Mouse (Mus musculus): ENCODE measurements around the gene Bckdha. TPM values are rescaled to one million over a fixed set of nuclear protein-coding genes. Genes with fewer than 3 reads are reported as not detected.

Gene Bckdha
- polyA plus RNA-seq, 1 experiment from 2014 or later = 48.7 TPM

DNA sequence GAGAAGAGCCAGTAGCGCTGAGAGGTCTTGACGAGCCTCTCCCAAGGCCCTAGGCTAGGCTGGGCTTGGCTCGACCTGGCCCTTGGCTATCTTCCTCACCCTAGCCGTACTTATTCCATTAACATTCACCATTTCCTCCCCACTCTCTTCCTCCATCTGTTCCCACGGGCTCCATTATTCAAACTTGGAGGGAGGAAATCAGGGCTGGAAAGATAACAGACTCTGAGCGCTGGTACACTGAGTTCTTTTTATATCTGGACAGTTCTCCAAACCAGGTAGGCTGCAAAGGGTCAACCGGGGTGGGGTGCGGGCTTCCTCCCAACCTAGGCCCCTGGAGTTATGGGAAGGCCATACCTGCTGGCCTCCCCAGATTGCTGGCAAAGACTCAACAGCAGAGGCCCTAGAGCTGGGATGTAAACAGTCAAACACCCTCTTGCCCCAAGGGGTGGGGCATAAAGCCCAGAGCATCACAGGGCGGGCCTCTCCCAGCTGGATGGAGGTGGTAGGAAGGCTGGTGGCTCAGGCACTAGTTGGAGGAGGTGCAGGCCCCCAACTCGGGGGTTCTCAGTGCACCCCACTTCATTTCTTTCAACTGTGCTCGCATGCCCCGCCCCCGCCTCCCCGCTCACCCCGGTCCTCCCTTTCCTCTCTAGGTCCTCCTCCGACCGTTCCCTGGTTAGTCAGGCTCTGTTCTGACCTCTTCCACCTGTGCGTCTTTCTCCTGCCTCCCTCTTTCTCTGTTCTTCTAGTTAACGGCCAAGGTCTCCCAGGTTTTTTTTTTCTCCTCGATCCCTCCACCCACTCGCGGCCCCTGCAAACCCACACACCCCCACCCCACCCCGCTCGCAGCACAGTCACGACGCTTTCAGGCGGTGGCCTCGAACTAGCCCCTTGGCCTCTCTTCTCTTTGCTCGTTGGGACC, 32.0 kb downstream of the Bckdha start, which contains the start of gene B3gnt8:
Gene B3gnt8 (plus strand): TSS at position 146 of the 922 bp plus-strand sequence.
- Histone ChIP-seq H3K4me2 (ENCODE audit: low read length) (peak within 1 kb of the TSS; percentile 73), H3K27ac (ENCODE audit: low read depth) (peak within 1 kb of the TSS; percentile 75), H3K27me3 (replicated peaks; ENCODE audit: control insufficient read depth, insufficient read depth, low read length) (no peaks in the 10 kb centered on the region), H3K4me3 (ENCODE audit: low read depth, low read length) (peak within 1 kb of the TSS; percentile 45), H3K9ac (ENCODE audit: low read length) (peak within 1 kb of the TSS; percentile 51), H3K4me1 (replicated peaks; ENCODE audit: control insufficient read depth, insufficient read depth, low read length) (peaks cover 15% of the 10 kb centered on the region), H3K36me3 (ENCODE audit: control insufficient read depth, insufficient read depth, low read length) (peaks cover 45% of the 10 kb centered on the region), H3K9me3 (ENCODE audit: control insufficient read depth, low read length) (no peaks in the 10 kb centered on the region)
- no peak for DNase-seq (ENCODE audit: low spot score)
- ATAC-seq (replicated peaks; ENCODE audit: low FRiP score, low TSS enrichment, low read depth) = peak; percentile 30; the same call in 1 of the 2 replicates
- 13% methylated on average over 28 of the region's 29 CpGs for WGBS

DNA sequence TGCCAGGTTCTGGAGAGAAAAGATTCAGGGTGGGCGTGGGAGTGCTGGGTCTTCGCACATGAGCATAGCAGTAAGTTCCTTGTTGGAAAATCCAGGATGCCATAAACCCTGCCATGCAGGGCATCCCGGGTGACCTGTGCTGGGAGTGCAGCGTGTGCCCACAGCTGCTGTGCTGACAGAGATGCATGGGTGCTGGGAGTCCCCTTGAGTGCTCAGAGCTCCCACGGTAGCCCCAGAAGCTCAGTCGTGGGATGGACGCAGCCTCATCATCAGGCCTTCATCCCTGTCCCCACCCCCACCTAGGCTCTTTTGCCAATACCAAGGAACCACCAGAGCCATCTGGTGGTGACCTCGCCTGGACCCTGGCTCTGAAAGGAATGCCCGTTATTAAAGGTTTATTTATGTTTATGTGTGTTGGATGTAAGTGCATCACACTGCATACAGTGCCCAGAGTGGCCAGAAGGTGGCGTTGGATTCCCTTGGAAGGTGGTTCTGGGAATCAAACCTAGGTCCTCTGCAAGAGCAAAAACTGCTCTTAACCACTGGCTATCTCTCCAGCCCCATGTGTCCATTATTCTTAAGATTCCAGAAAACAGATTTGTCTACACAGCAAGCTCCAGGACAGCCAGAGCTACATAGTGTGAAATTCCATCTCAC, 33.1 kb downstream of the Bckdha start:
- DNase-seq (ENCODE audit: low spot score) = peak; percentile 62
- 81% methylated on average over 10 of the region's 10 CpGs for WGBS
- no peak overlapping the region for H3K27ac ChIP-seq (ENCODE audit: low read depth)

GRCm38 (mm10) chr7:25624851-25625250, 33.9 kb downstream of the Bckdha start:
- 64% methylated on average over 5 of the region's 5 CpGs for WGBS
- Histone ChIP-seq H3K27me3 (replicated peaks; ENCODE audit: control insufficient read depth, insufficient read depth, low read length) (no peaks in the 10 kb centered on the region), H3K9me3 (ENCODE audit: control insufficient read depth, low read length) (no peaks in the 10 kb centered on the region), H3K4me2 (ENCODE audit: low read length) (no peak overlapping the region), H3K9ac (ENCODE audit: low read length) (no peak overlapping the region), H3K27ac (ENCODE audit: low read depth) (no peak overlapping the region), H3K4me3 (ENCODE audit: low read depth, low read length) (no peak overlapping the region), H3K4me1 (replicated peaks; ENCODE audit: control insufficient read depth, insufficient read depth, low read length) (peaks cover 17% of the 10 kb centered on the region), H3K36me3 (ENCODE audit: control insufficient read depth, insufficient read depth, low read length) (peaks cover 39% of the 10 kb centered on the region)
- DNase-seq (ENCODE audit: low spot score) = no peak
- no peak for ATAC-seq (replicated peaks; ENCODE audit: low FRiP score, low TSS enrichment, low read depth)

More for the DNA sequence above, 33.1 kb downstream of the Bckdha start:
- Histone ChIP-seq H3K36me3 (ENCODE audit: control insufficient read depth, insufficient read depth, low read length) (peaks cover 47% of the 10 kb centered on the region), H3K9ac (ENCODE audit: low read length) (no peak overlapping the region), H3K9me3 (ENCODE audit: control insufficient read depth, low read length) (no peaks in the 10 kb centered on the region), H3K4me2 (ENCODE audit: low read length) (no peak overlapping the region), H3K4me1 (replicated peaks; ENCODE audit: control insufficient read depth, insufficient read depth, low read length) (peaks cover 15% of the 10 kb centered on the region), H3K4me3 (ENCODE audit: low read depth, low read length) (no peak overlapping the region), H3K27me3 (replicated peaks; ENCODE audit: control insufficient read depth, insufficient read depth, low read length) (no peaks in the 10 kb centered on the region)
- no peak for ATAC-seq (replicated peaks; ENCODE audit: low FRiP score, low TSS enrichment, low read depth)

GRCm38 (mm10) chr7:25623857-25624370, 34.9 kb downstream of the Bckdha start:
- WGBS = 91% methylated on average over 11 of the region's 11 CpGs
- Histone ChIP-seq H3K9me3 (ENCODE audit: control insufficient read depth, low read length) (no peaks in the 10 kb centered on the region), H3K4me2 (ENCODE audit: low read length) (no peak overlapping the region), H3K4me1 (replicated peaks; ENCODE audit: control insufficient read depth, insufficient read depth, low read length) (peaks cover 20% of the 10 kb centered on the region), H3K4me3 (ENCODE audit: low read depth, low read length) (no peak overlapping the region), H3K36me3 (ENCODE audit: control insufficient read depth, insufficient read depth, low read length) (peaks cover 38% of the 10 kb centered on the region), H3K27me3 (replicated peaks; ENCODE audit: control insufficient read depth, insufficient read depth, low read length) (no peaks in the 10 kb centered on the region), H3K9ac (ENCODE audit: low read length) (no peak overlapping the region), H3K27ac (ENCODE audit: low read depth) (no peak overlapping the region)
- DNase-seq (ENCODE audit: low spot score) = no peak
- no peak for ATAC-seq (replicated peaks; ENCODE audit: low FRiP score, low TSS enrichment, low read depth)

DNA sequence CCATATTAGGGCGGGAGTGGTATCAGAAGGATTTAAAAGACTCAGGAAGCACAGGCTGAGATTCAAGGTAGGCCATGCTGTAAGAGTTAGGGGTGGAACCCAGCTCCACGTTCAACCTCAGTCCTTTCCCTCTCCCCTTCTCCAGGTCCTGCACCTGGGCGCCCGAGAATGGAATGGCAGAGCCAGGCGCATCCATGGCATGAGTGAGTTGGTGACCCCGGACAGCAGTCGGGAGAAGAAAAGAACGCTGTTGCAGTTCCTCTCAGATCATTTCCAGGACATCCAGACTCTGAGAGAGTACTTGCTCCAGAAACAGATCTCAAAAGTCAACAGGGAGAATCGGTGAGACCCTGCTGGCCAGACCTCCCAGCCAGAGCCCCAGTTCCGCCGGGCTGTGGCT, 38.0 kb downstream of the Bckdha start:
- H3K4me2 ChIP-seq (ENCODE audit: low read length) = no peak overlapping the region
- H3K27me3 ChIP-seq (replicated peaks; ENCODE audit: control insufficient read depth, insufficient read depth, low read length) = no peaks in the 10 kb centered on the region
- H3K27ac ChIP-seq (ENCODE audit: low read depth) = no peak overlapping the region
- H3K36me3 ChIP-seq (ENCODE audit: control insufficient read depth, insufficient read depth, low read length) = peaks cover 38% of the 10 kb centered on the region
- ATAC-seq (replicated peaks; ENCODE audit: low FRiP score, low TSS enrichment, low read depth) = no peak
- 92% methylated on average over 11 of the region's 11 CpGs for WGBS
- no peak for DNase-seq (ENCODE audit: low spot score)
- H3K9ac ChIP-seq (ENCODE audit: low read length) = no peak overlapping the region
- no peaks in the 10 kb centered on the region for H3K9me3 ChIP-seq (ENCODE audit: control insufficient read depth, low read length)
- H3K4me1 ChIP-seq (replicated peaks; ENCODE audit: control insufficient read depth, insufficient read depth, low read length) = peaks cover 5% of the 10 kb centered on the region
- H3K4me3 ChIP-seq (ENCODE audit: low read depth, low read length) = no peak overlapping the region

- no peak for DNase-seq (ENCODE audit: low spot score)
- Histone ChIP-seq H3K9ac (ENCODE audit: low read length) (no peak overlapping the region), H3K9me3 (ENCODE audit: control insufficient read depth, low read length) (no peaks in the 10 kb centered on the region), H3K4me3 (ENCODE audit: low read depth, low read length) (peak overlapping the region; percentile 51), H3K4me1 (replicated peaks; ENCODE audit: control insufficient read depth, insufficient read depth, low read length) (peaks cover 5% of the 10 kb centered on the region), H3K4me2 (ENCODE audit: low read length) (peak overlapping the region; percentile 73), H3K27ac (ENCODE audit: low read depth) (no peak overlapping the region), H3K36me3 (ENCODE audit: control insufficient read depth, insufficient read depth, low read length) (peaks cover 34% of the 10 kb centered on the region), H3K27me3 (replicated peaks; ENCODE audit: control insufficient read depth, insufficient read depth, low read length) (no peaks in the 10 kb centered on the region)
- no peak for ATAC-seq (replicated peaks; ENCODE audit: low FRiP score, low TSS enrichment, low read depth)
- 88% methylated on average over 5 of the region's 5 CpGs for WGBS
Measured at GRCm38 (mm10) chr7:25620101-25620500, 38.7 kb downstream of the Bckdha start.

DNA sequence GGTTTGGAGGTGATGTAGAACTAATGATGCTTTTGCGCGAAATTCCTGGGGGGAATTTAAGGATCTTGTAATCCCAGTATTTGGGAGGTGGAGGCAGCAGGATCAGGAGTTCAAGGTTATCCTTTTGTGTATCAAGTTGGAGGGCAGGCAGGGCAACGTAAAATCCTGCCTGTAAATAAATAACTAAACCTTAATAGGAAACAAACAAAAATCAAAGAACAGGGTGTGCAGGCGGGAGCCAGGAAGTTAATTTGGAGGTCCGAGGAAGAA, 39.1 kb downstream of the Bckdha start:
- no peak for DNase-seq (ENCODE audit: low spot score)
- H3K36me3 ChIP-seq (ENCODE audit: control insufficient read depth, insufficient read depth, low read length) = peaks cover 30% of the 10 kb centered on the region

GRCm38 (mm10) chr7:25618865-25619721, 39.7 kb downstream of the Bckdha start, which contains the start of gene Dmac2:
Gene Dmac2, plus strand, starts transcription at chr7:25619414.
- WGBS = 2% methylated on average over 53 of the region's 53 CpGs
- peak within 1 kb of the TSS; percentile 51 for H3K4me3 ChIP-seq (ENCODE audit: low read depth, low read length)
- peak; percentile 93 for ATAC-seq (replicated peaks; ENCODE audit: low FRiP score, low TSS enrichment, low read depth)

More for the DNA sequence above, 39.1 kb downstream of the Bckdha start:
- Histone ChIP-seq H3K4me3 (ENCODE audit: low read depth, low read length) (peak overlapping the region; percentile 51), H3K27ac (ENCODE audit: low read depth) (no peak overlapping the region), H3K9me3 (ENCODE audit: control insufficient read depth, low read length) (no peaks in the 10 kb centered on the region), H3K4me1 (replicated peaks; ENCODE audit: control insufficient read depth, insufficient read depth, low read length) (peaks cover 5% of the 10 kb centered on the region), H3K27me3 (replicated peaks; ENCODE audit: control insufficient read depth, insufficient read depth, low read length) (no peaks in the 10 kb centered on the region), H3K4me2 (ENCODE audit: low read length) (peak overlapping the region; percentile 73), H3K9ac (ENCODE audit: low read length) (peak overlapping the region; percentile 34)
- 18% methylated on average over 5 of the region's 5 CpGs for WGBS
- ATAC-seq (replicated peaks; ENCODE audit: low FRiP score, low TSS enrichment, low read depth) = no peak

More at GRCm38 (mm10) chr7:25618865-25619721, 39.7 kb downstream of the Bckdha start, which contains the start of gene Dmac2:
- peak; percentile 94 for DNase-seq (ENCODE audit: low spot score)
- peak within 1 kb of the TSS; percentile 73 for H3K4me2 ChIP-seq (ENCODE audit: low read length)
- H3K36me3 ChIP-seq (ENCODE audit: control insufficient read depth, insufficient read depth, low read length) = peaks cover 24% of the 10 kb centered on the region
- no peaks in the 10 kb centered on the region for H3K9me3 ChIP-seq (ENCODE audit: control insufficient read depth, low read length)
- H3K4me1 ChIP-seq (replicated peaks; ENCODE audit: control insufficient read depth, insufficient read depth, low read length) = peaks cover 5% of the 10 kb centered on the region
- peak within 1 kb of the TSS; percentile 34 for H3K9ac ChIP-seq (ENCODE audit: low read length)
- H3K27ac ChIP-seq (ENCODE audit: low read depth) = no peak within 1 kb of the TSS
- no peaks in the 10 kb centered on the region for H3K27me3 ChIP-seq (replicated peaks; ENCODE audit: control insufficient read depth, insufficient read depth, low read length)
